Mouse (Mus musculus): ENCODE results near the gene Megf8.
A peak's percentile ranks its signal among the peaks of the same experiment; 100 is the strongest.

Gene Megf8

GRCm38 (mm10) chr7:25334472-25334871 lies 17.5 kb downstream of the Megf8 start:
- no peak for DNase-seq (ENCODE audit: low spot score in 2 of 2)

- DNase-seq (ENCODE audit: low spot score in 2 of 2): no peak
Measured at GRCm38 (mm10) chr7:25339329-25339728, 22.4 kb downstream of the Megf8 start.

- peak; percentile 49 to 50 for DNase-seq (ENCODE audit: low spot score in 2 of 2)
Measured at GRCm38 (mm10) chr7:25341000-25341784, 24.2 kb downstream of the Megf8 start.

- no peak for DNase-seq (ENCODE audit: low spot score in 2 of 2)
Measured at GRCm38 (mm10) chr7:25348861-25349260, 31.9 kb downstream of the Megf8 start.

GRCm38 (mm10) chr7:25358721-25359206 lies 41.8 kb downstream of the Megf8 start:
- no peak for DNase-seq (ENCODE audit: low spot score in 2 of 2)

- no peak for DNase-seq (ENCODE audit: low spot score in 2 of 2)
Measured at GRCm38 (mm10) chr7:25363151-25363550, 46.2 kb downstream of the Megf8 start.

- no peak for DNase-seq (ENCODE audit: low spot score in 2 of 2)
Measured at GRCm38 (mm10) chr7:25363632-25364031, 46.7 kb downstream of the Megf8 start.

GRCm38 (mm10) chr7:25365937-25366625 lies 49.1 kb downstream of the Megf8 start:
- DNase-seq (ENCODE audit: low spot score in 2 of 2): no peak

- DNase-seq (ENCODE audit: low spot score in 2 of 2): no peak
Measured at GRCm38 (mm10) chr7:25367632-25368293, 50.8 kb downstream of the Megf8 start.

- DNase-seq (ENCODE audit: low spot score in 2 of 2): no peak
Measured at GRCm38 (mm10) chr7:25368333-25368732, 51.4 kb downstream of the Megf8 start.

- DNase-seq (ENCODE audit: low spot score in 2 of 2): no peak
Measured at GRCm38 (mm10) chr7:25369058-25369749, 52.2 kb downstream of the Megf8 start, which contains the start of gene Cnfn. Gene Cnfn (minus strand): TSS chr7:25369724.

GRCm38 (mm10) chr7:25372441-25372840 lies 55.5 kb downstream of the Megf8 start:
- no peak for DNase-seq (ENCODE audit: low spot score in 2 of 2)

- DNase-seq (ENCODE audit: low spot score in 2 of 2): peak; percentile 80 to 96
Measured at GRCm38 (mm10) chr7:25376556-25376955, 59.6 kb downstream of the Megf8 start.

- DNase-seq (ENCODE audit: low spot score in 2 of 2): no peak
Measured at GRCm38 (mm10) chr7:25377100-25377700, 60.2 kb downstream of the Megf8 start.

- DNase-seq (ENCODE audit: low spot score in 2 of 2): no peak
Measured at GRCm38 (mm10) chr7:25378181-25379100, 61.5 kb downstream of the Megf8 start.

- DNase-seq (ENCODE audit: low spot score in 2 of 2): peak in 1 of 2 experiments; percentile 44
Measured at GRCm38 (mm10) chr7:25379551-25380351, 62.8 kb downstream of the Megf8 start.

GRCm38 (mm10) chr7:25380392-25381283 lies 63.7 kb downstream of the Megf8 start:
- no peak for DNase-seq (ENCODE audit: low spot score in 2 of 2)

- DNase-seq (ENCODE audit: low spot score in 2 of 2): no peak
Measured at GRCm38 (mm10) chr7:25381284-25381680, 64.3 kb downstream of the Megf8 start.

Data from left cerebral cortex, adult 9 months (tissue).